Mouse (Mus musculus) skeletal muscle tissue, adult 2 months (tissue): Measurements from ENCODE around the gene Klhl18.

Experiments
- DNase-seq: peaks from one replicate; pipeline ENCODE4 v3.0.0-alpha.2; 2012; ENCODE audit warnings: low read depth, low spot score

The Klhl18 gene

DNA sequence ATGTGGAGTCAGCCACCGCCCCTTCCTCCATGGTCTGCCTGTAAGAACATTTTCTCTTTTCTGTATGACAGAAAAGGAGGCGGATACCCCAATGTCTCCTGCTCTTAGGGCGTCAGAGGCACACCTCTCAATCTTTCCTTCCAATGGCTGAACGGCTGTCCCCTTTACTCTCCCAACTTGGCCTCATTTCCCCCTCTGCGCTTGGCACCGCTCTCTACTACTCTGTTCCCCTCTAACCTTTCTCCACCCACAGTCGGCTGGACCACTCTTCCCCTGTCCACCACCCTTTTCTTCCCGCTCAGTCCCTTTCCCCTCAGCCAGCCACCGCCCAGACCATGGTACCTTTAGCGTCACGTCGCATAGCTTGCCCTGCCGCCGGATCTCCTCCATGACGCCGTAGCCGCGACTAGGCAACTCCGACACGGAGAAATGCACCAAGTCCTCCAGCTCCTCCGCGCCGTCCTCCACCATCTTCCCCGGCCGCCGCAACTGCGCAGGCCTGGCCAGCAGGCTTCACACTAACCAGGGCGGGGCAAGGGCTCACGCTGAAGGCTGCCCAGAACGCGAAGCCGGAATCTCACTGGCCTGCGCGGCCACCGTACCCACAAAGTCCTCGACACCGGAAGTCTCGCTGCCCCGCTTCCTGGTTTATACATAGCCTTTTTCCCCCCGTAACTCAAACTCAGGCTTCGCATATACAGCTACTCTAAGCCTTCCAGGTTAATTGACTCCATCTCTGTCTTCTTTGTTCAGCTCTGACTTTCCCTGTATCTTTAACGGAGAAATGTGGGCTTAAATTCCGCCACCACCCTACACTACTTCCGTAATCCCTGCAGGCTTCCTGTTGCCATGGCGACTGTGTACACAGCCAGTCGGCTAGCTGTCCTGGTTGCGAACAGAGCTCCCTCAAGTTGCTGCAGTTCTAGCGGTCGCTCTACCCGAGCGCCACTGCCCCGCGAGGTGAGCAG lies at the start of gene Klhl18, which contains the start of gene Kif9:
Gene Klhl18 (minus strand): TSS at position 571 of the 968 bp plus-strand sequence.
Gene Kif9 (plus strand): TSS at position 835 of the 968 bp plus-strand sequence.
- peak; percentile 94 for DNase-seq

DNA sequence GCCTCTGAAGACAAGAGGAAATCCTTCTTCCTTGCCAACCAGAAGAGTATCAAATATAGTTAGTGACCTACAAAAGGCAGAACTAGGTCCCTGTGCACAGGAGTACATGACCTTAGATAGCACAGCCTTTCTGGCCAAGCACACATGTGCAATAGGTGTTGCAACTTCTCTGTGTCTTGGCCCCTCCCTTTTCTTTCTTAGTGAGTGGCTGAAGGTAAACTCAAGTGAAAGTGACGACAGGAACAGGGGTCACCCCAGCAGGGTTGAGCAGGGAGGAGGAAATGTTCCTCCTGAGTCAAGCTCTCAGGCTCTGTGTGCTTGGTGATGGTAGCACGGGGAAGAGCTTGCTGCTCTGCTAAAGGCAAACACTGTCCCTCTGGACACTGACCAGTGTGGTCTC lies 49.2 kb upstream of the Klhl18 start:
- no peak for DNase-seq

DNA sequence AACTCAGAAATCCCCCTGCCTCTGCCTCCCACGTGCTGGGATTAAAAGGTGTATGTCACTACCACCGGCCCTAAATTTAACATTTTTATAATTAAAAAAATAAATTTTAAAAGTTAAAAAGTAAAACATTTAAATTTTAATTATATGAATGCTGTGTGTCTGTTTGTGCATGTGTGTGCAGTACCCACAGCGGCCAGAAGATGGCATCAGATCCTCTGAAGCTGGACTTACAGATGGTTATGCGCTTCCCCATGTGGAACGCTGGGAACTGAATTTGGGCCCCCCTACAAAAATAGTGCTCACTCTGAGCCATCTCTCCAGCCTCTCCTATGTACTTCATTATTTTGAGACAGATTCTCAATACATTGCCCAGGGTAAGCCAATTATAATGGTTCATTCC lies 14.4 kb upstream of the Klhl18 start:
- no peak for DNase-seq

DNA sequence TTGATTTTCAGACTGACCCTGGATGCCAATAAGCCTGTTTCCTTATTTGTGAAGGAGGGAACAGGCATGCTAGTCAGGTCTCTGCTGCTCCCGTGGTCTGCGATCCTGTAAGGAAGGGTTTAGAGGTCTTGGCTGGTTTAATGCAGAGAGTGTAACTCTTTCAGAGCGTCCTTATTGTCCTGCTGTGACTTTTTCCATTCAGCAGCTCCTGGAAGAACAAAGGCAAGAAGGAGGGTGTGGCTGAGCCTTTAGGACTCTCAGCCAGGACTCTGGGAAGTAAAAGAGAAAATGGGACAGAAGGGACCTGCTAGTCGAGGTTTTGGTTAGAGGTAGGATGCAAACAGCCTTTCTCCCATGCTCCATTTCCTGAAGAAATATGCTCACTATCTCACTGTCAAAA lies 12.3 kb upstream of the Klhl18 start:
- no peak for DNase-seq

GRCm38 (mm10) chr9:110478639-110479038 lies 2.1 kb upstream of the Klhl18 start:
- no peak for DNase-seq

DNA sequence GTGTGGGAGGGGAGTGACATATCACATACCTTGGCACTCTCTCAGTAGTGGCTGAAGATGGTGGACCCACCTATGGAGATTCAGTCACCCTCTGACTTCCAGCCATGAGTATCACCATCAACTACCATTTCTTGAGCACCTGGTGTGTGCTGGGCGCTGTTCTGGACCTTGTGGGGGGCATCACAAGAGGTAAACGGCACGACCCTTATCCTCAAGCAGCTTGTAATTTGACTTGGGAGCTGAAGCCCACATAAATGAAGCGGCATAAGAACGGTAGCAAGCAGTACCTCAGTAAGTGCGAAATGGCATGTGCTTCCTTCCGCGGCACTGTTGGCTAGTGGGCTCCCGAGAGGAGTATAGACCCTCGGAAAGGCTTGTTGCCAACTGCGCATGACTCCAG lies 1.5 kb upstream of the Klhl18 start:
- DNase-seq: no peak

- no peak for DNase-seq
These were observed 10.3 kb downstream of the Klhl18 start for GRCm38 (mm10) chr9:110466179-110466578.

GRCm38 (mm10) chr9:110465336-110465735 lies 11.2 kb downstream of the Klhl18 start:
- no peak for DNase-seq

DNA sequence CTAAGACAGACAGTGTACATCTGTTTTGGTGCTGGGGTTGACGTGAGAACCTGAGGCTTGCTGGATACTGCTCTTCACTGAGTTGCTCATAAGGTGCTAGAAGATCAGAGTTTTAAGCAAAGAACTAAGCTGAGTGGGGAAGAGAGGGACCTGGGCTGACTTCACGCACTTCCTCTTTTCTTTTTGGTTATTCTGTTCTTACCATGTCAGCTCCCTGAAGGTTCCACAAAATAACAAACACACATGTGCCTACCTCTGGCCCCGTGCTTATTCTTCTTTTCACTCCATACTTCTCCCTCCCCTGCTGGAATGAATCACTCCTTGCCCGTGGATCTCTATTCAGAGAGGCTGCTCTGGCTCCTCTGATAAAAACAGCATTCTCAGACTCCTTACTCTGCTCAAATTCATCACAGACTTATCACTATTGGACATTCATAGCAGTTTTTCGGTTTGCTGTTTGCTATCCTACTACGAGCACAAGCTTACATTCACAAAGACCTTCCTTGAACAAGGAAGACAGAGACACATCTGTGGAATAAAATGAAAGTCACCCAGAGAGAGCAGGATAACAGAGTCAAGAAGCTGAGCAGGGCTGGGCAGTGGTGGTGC lies 12.4 kb downstream of the Klhl18 start:
- DNase-seq: no peak

- no peak for DNase-seq
These were observed 14.2 kb downstream of the Klhl18 start for GRCm38 (mm10) chr9:110462321-110462720.

GRCm38 (mm10) chr9:110460884-110461815 lies 15.3 kb downstream of the Klhl18 start:
- no peak for DNase-seq

DNA sequence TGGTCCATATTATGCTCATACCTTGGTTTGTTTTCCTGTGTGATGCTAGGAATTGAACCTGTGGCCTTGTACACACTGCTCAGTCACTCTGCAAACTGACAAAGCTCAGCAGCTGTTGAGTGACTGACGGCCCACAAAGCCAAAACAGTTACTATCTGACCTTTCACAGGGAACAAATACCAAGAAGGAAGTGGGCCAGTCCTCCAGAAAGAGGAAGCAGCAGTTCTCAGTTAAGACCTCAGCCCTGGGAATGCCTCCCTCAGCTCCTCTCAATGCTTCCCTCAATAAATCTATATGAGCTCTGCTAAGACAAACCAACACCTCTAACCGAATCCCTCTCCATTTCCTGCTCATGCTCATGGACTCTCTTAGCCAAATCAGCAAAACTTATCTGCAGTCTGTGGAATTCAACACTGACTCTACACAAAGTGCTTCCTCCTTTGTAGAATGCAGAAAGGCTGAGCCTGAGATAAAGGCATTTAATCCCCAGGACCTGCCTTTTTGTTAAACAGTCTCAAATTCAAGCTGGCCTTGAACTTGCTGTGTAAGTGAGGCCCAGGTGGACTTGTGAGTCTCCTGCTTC lies 17.3 kb downstream of the Klhl18 start:
- peak; percentile 41 for DNase-seq

- DNase-seq: no peak
These were observed 18.6 kb downstream of the Klhl18 start for GRCm38 (mm10) chr9:110457926-110458325.

DNA sequence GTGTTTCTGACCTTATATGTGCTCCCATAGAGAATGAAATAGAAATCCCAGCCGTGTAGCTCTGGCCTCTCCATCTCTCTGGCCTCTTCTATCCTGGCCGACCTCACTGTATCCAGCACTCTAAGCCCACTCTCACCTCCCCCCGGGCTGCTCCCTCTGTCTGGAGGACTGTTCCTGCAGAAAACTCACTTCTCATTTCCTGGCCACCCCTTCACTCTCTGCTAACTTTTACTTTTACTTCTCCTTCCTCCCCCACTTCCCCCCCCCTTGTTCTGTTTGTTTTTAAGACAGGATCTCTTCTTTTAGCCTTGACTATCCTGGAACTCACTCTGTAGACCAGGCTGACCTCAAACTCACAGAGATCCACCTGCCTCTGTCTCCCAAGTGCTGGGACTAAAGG lies 24.0 kb downstream of the Klhl18 start:
- no peak for DNase-seq

GRCm38 (mm10) chr9:110448857-110449617 lies 27.5 kb downstream of the Klhl18 start:
- DNase-seq: peak; percentile 86

- no peak for DNase-seq
These were observed 28.1 kb downstream of the Klhl18 start for GRCm38 (mm10) chr9:110448356-110448755.

- DNase-seq: no peak
These were observed 35.9 kb downstream of the Klhl18 start for GRCm38 (mm10) chr9:110440559-110440958.

GRCm38 (mm10) chr9:110440049-110440448 lies 36.4 kb downstream of the Klhl18 start:
- no peak for DNase-seq

- DNase-seq: no peak
These were observed 40.5 kb downstream of the Klhl18 start for GRCm38 (mm10) chr9:110436041-110436440.

DNA sequence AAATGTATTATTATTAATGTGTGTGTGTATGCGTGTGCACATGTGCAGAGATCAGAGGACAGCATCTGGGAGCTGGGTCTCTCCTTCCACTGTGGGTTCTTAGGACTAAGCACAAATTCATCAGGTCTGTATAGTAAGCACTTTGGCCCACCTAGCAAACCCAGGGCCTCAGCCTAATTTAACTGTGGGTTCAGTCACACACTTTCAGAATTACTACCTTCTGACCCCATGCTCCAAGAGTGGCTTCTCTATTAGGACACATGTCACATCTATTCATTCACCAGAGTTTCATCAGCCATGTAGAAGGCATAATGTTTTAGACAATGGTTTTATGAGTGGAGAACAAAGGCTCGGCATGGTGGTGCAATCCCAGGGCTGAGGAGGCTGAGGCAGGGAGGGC lies 43.4 kb downstream of the Klhl18 start:
- DNase-seq: no peak

GRCm38 (mm10) chr9:110431241-110431640 lies 45.3 kb downstream of the Klhl18 start:
- no peak for DNase-seq
